Mouse (Mus musculus) erythroid progenitor cell, adult 5-6 weeks (primary cell): ENCODE measurements around the gene Cyfip2. TPM values are rescaled to one million over a fixed set of nuclear protein-coding genes. Genes with fewer than 3 reads are reported as not detected.
"Not testable (repeated sequence)": the region's sequence is repeated elsewhere in the genome, so short reads cannot be mapped to it uniquely, and the experiment has no call there.

Source experiments
- ATAC-seq: replicated peaks from 2 replicates; pipeline ENCODE4 v1.8.0; 2016; ENCODE audit warnings: moderate number of reproducible peaks, mild to moderate bottlenecking, moderate TSS enrichment, inconsistent platforms; ENCODE audit not compliant: poor library complexity, low FRiP score, severe bottlenecking
- total RNA-seq, 2 experiments: library from RNA; stranded (forward) in 1 of 2; stranded (reverse) in 1 of 2; fragments of 150-400 nt in 1 of 2; fragments of 186-747, 209-891 nt in 1 of 2; gene quantifications; 2 replicates each; pipeline versions ENCODE4 v1.2.3 to v1.2.4; 2015 to 2017; ENCODE audit warnings: low replicate concordance in 2 of 2

Gene Cyfip2
- total RNA-seq, 2 experiments from 2014 or later, result 13.5 to 56.6 TPM

GRCm38 (mm10) chr11:46205639-46206409 is 106.8 kb downstream of the Cyfip2 start:
- no peak for ATAC-seq

- no peak for ATAC-seq
These were observed 107.8 kb downstream of the Cyfip2 start for GRCm38 (mm10) chr11:46204841-46205240.

- no peak for ATAC-seq
These were observed 110.1 kb downstream of the Cyfip2 start for GRCm38 (mm10) chr11:46202547-46202887.

GRCm38 (mm10) chr11:46201636-46202546 is 110.8 kb downstream of the Cyfip2 start:
- no peak for ATAC-seq

GRCm38 (mm10) chr11:46200664-46201063 is 112.0 kb downstream of the Cyfip2 start:
- no peak for ATAC-seq

- ATAC-seq, result no peak
These were observed 118.5 kb downstream of the Cyfip2 start for GRCm38 (mm10) chr11:46194175-46194574.

- no peak for ATAC-seq
These were observed 124.4 kb downstream of the Cyfip2 start for GRCm38 (mm10) chr11:46188283-46188682.

GRCm38 (mm10) chr11:46185486-46185885 is 127.2 kb downstream of the Cyfip2 start:
- ATAC-seq, result no peak

- no peak for ATAC-seq
These were observed 127.7 kb downstream of the Cyfip2 start for GRCm38 (mm10) chr11:46184946-46185345.

- ATAC-seq, result not testable (repeated sequence)
These were observed 130.6 kb downstream of the Cyfip2 start for GRCm38 (mm10) chr11:46182031-46182430.

- ATAC-seq, result no peak
These were observed 135.2 kb downstream of the Cyfip2 start for GRCm38 (mm10) chr11:46177246-46178043.

- no peak for ATAC-seq
These were observed 136.5 kb downstream of the Cyfip2 start for GRCm38 (mm10) chr11:46176155-46176554.

- no peak for ATAC-seq
These were observed 140.5 kb downstream of the Cyfip2 start for GRCm38 (mm10) chr11:46172128-46172527.

- ATAC-seq, result no peak
These were observed 142.8 kb downstream of the Cyfip2 start for GRCm38 (mm10) chr11:46169908-46170307.

- ATAC-seq, result no peak
These were observed 144.2 kb downstream of the Cyfip2 start for GRCm38 (mm10) chr11:46168506-46168905.

GRCm38 (mm10) chr11:46165866-46166585 is 146.6 kb downstream of the Cyfip2 start, which contains the start of gene Nipal4:
Nipal4 (minus strand) TSS chr11:46166508.
- ATAC-seq, result no peak

- ATAC-seq, result no peak
These were observed 155.2 kb downstream of the Cyfip2 start for GRCm38 (mm10) chr11:46157462-46157861.

- no peak for ATAC-seq
These were observed 155.7 kb downstream of the Cyfip2 start for GRCm38 (mm10) chr11:46156945-46157344.

- ATAC-seq, result no peak
These were observed 166.0 kb downstream of the Cyfip2 start for GRCm38 (mm10) chr11:46146619-46147018.
